Mouse (Mus musculus) layer of hippocampus, postnatal 36 days (tissue): ENCODE results near the gene Il2ra. TPM values are rescaled to one million over a fixed set of nuclear protein-coding genes. Genes with fewer than 3 reads are reported as not detected.

Source experiments
- DNase-seq, 2 experiments: peaks; one replicate each; pipeline ENCODE4 v3.0.0; 2022
- total RNA-seq, 2 experiments: library from RNA; stranded (reverse); gene quantifications; 2 replicates each; pipeline ENCODE4 v1.2.3; 2021

Il2ra gene
- total RNA-seq, 2 experiments from 2014 or later, result 0.10 to 0.35 TPM

DNA sequence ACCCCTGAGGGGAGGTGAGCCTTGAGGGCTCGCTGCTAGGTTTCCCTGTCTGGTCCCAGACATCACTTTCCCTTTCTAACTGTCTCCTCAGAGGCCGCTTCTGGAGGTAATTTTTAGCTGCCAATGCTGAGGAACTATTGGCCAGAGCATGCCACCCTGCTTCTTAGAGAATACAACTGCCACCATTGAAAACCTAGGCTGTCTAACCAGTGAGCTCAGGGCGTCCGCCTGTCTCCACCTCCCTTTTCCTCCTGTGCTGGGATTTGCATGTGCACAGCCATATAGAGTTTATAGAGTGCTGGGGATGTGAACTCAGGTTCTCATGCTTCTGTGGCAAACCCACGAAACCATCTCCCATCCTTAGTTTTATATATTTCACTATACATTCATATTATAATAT is 11.2 kb downstream of the Il2ra start:
- DNase-seq, result no peak

DNA sequence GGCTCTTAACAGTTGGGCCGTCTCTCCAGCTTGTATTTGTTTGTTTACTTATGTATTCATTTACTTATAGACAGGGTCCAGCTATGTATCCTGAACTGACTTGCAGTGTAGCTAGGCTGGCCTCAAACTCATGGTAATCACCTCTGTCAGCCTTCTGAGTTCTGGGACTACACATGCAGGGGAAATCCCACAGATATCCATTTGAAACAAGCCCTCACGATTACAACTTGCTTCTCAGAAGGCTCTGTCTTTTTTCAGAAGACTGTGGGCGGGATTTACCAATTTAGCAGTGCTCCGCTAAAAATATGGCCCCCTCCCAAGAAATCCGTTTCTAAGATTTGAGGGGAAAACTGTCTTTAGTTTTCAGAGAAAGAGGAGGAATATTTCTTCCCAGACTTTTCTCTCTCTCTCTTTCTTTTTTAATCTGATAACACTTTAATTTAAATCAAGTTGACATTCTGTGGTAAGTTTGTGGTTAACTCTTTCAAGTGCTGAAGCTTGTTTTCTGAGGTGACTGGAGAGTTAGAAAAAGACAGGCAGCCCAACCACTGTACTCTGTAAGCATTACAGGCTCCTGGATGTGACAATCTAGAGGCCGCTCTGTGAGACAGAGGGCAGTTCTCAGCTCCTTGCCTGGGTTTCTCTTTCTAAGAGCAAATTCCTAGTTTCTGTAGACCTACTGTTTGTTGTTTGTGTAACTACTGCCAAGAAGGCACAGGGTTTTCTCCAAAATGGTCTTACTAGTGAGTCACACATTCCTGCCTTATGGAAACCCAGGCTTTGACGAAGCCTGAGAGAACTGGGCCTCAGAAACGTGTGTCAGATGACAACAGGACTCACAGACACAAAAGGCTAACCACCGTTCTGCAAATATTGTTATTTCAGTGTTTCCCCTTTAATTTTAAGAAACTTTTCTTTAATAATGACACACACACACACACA is 12.7 kb downstream of the Il2ra start:
- no peak for DNase-seq

- DNase-seq, result no peak
Observed at GRCm38 (mm10) chr2:11657581-11657980, 15.0 kb downstream of the Il2ra start.

- DNase-seq, result no peak
Observed at GRCm38 (mm10) chr2:11659263-11659662, 16.7 kb downstream of the Il2ra start.

GRCm38 (mm10) chr2:11662143-11662906 is 19.7 kb downstream of the Il2ra start:
- DNase-seq, result no peak

GRCm38 (mm10) chr2:11662907-11663230 is 20.3 kb downstream of the Il2ra start:
- DNase-seq, result no peak

GRCm38 (mm10) chr2:11663961-11664360 is 21.4 kb downstream of the Il2ra start:
- peak; percentile 75 to 77 for DNase-seq

DNA sequence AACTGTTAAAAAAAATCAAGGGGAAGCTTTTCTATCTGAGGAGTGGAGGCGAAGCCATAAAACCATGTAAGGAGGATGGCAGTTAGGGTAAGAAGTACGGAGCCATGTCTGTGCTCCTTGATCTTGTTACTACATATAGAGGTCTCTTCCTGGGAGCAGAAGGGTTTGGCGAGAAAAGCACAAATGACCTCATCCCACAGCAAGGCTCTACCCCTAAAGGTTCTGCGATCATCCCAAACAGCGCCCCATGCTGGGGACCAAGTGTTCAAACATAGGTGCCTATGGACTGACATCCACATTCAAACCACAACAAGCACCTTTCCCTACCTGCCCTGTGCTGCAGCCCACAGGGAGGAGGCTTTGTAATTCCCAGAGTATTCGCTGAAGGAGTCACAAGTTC is 21.8 kb downstream of the Il2ra start:
- no peak for DNase-seq

DNA sequence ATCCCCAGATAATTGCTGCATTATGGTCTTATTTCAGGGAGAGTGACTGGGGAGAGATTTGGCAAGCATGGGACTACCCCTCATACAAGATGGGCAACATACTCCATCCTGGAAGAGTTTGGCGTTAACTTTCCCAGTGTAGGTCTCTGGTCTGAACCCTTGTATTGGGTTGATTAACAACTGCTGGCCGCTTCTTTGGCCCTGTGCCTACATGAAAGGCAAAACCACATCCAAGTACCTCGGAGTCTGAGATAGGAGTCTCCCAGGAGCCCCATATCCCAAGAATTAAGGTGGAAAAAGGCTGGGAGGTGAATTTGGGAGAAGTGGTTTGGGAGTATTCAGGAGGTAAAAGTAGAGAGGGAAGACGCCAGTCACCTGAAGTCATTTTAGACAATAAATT is 22.2 kb downstream of the Il2ra start:
- DNase-seq, result no peak

DNA sequence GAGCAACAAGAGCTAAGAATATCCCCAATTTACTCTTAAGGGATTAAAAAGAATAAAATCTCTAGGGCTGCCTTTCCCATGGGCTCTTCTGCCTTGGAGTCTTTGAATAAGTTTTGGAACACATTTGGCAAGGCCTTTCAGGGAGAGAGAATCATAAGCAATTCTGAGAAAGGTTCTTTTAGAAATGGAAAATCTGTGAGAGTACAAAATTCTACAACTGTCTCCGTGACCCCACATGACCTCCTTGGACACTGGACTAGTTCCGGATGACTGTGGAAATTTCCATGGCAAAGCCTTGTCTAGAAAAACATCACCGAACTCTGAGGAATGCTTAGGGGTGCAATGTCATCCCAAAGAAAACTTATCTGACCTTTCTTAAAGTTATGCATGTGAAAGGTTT is 22.7 kb downstream of the Il2ra start:
- DNase-seq, result no peak

DNA sequence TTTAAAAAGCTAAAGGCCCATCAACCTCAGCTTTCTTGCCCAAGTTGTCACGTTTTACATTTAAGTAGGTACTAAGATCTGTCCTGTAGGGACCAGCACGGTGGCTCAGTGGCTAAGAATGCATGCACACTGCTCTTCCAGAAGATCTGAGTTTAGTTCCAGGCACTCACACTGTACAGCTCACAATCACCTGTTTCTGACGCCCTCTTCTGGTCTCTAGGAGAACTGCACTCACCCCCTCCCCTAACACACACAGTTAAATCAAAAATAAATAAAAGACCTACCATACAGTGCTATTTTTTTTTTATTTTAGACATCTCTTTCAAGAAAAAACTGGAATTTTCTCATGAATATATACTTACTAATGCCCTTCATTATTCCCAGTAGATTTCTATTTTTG is 29.5 kb downstream of the Il2ra start:
- no peak for DNase-seq

DNA sequence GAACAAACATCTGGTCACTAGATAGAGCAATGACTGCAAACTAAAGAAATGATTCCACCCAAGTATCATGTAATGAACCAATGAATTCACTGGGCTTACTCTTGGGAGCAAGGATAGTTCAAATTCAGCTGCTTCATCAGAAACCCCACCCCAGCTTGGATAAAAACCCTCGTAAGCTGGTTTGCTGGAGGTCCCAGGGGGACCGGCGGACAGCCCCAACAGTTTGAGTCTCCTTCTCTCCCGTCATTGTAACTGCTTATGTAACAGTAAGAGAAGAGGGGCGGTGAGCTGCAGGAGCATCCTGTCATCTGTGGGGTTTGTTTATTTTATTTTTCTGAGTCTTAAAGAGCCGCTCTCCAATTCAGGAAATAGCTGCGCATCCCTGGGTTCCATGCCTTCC is 37.0 kb downstream of the Il2ra start:
- no peak for DNase-seq

DNA sequence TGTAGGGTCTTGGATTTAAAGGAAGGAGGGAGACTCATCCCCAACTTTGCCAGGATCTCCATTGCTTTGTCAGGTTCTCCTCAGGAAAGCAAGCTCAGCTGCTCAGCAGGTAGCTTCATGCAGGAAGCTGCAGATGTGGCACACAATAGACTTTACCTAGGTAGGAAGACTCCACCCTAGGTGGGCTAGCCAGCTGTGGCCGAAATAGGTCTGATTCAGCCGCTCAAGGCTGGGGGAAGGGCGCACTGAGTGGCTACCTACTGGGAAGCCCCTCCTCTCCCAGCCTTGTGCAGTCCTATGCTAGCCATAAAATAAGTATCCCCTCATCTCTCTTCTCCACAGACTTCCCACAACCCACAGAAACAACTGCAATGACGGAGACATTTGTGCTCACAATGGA is 40.1 kb downstream of the Il2ra start:
- no peak for DNase-seq

GRCm38 (mm10) chr2:11686512-11686911 is 43.9 kb downstream of the Il2ra start:
- no peak for DNase-seq

DNA sequence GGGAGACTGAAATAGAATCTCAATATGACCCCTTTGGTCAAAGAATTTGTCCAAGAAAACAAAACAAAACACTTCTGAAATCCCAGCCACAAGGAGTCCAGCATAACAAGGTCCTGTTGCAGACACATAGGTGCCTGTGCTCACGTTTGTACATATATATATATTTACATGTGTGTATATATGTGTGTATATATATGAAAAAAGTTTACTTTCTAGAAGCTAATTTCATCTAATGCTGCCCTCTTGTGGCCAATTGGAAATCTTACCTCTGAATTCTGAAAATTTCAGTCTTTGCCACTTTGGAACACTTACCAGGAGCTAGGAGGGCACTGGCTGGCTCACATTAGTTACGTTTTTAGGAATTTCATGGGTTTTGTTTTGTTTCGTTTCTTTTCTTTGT is 44.8 kb downstream of the Il2ra start:
- no peak for DNase-seq

DNA sequence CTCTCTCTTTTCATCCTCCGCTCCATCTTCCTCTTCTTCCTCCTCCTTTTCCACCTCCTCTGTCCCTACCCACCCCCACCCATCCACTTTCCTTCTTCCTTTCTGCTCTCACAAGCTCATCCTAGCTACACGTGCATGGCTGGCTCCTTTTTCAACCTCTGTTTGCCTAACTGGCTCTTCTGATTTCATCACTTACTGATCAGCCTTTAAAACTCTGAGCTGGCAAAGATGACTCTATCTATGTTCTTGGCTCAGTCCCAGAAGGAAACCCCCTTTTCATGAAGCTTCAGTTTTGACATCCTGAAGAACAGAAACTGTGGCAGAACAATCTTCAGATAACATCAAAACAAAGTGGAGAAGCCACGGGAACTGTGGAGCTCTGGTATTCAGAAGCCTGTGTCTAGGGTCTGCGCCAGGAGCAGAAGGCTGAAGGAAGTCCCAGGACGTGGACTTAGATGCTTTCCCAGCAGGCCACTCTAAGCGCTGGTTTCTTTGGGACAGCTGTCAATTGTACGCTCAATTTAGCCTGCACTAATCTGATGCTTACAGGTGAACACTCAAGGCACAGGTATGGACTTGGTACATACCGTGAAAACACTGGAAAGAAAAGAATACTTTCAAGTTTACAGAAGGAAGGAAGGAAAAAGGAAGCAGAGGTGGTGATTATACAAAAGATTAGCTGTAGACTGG is 47.7 kb downstream of the Il2ra start:
- DNase-seq, result no peak

DNA sequence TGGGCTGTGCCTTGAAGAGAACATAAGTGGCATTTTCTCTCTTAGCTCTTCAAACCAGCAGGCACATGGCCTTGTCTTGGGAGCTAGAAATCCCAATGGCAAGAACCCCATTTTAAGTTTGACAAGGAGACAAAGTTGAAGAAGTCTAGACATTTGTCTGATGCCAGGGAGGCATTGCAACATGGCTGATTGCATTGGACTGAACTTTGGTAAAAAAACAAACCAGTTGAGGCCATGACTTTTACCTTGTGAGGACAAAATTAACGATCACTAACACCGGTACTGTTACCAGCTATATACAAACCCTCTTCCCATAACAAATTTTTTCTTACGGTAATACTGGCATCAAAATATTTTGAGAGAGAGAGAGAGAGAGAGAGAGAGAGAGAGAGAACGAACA is 50.7 kb downstream of the Il2ra start:
- DNase-seq, result no peak

DNA sequence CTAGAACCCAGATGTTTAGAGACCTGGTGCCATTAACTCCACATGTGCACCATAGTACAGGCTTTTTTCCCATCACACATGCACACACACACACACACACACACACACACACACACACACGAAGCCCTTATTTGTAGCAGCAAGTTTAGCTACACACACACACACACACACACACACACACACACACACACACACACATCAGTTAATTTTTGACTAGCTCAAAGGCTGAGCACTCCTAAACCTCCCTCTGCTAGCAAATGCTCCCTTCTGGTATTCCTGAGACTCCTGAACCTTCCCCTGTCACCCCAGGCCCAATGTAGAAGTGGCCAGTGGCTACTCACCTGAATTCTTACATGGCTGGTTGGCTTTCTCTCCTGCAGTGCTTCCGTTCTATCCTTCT is 51.5 kb downstream of the Il2ra start:
- no peak for DNase-seq

DNA sequence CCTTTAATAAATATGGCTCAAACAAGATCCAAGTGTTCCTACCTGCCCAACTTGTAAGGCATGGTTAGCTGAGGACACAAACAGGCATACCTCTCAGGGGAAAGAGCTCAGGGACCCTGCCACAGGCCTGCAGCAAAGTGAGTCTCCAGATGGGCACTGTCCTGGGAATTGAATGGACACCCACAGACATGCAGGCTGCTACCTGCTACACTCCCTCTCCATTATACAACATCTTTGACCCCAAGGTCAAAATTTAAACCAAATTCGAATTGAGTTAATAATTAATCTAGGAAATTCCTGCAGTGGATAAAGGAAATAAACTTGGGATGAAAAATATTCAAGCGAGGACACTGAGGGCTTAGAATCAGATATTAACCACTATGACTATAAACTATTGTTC is 53.3 kb downstream of the Il2ra start:
- no peak for DNase-seq

- no peak for DNase-seq
Observed at GRCm38 (mm10) chr2:11698994-11699393, 56.4 kb downstream of the Il2ra start.

DNA sequence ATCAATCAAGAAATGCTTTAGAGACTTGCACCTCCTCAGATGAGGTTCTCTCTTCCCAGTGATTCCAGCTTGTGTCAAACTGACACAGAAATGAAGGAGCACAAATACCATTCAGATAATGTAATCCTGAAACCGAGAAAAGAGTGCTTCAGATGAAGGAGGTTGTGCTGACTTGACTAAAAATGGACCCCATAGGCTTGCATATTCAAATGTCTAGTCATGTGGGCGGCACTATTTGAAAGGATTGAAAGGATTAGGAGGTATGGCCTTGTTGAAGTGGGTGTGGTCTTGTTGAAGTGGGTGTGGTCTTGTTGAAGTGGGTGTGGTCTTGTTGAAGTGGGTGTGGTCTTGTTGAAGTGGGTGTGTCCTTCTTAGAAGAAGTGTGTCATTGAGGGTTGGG is 57.3 kb downstream of the Il2ra start:
- DNase-seq, result no peak

- peak; percentile 54 to 66 for DNase-seq
Observed at GRCm38 (mm10) chr2:11705201-11706025, 62.8 kb downstream of the Il2ra start, which contains the start of gene Il15ra. TSS of gene Il15ra (plus strand) at chr2:11705290.
